Mouse (Mus musculus) megakaryocyte progenitor cell, adult 5-6 weeks (primary cell): ENCODE measurements around the gene Rtn2. TPM values are rescaled to one million over a fixed set of nuclear protein-coding genes. Genes with fewer than 3 reads are reported as not detected.

Experiments
- ATAC-seq: replicated peaks from 2 replicates; pipeline ENCODE4 v1.8.0; 2016; ENCODE audit warnings: mild to moderate bottlenecking, moderate TSS enrichment, inconsistent platforms; ENCODE audit not compliant: poor library complexity
- total RNA-seq, 2 experiments: library from RNA; stranded (forward) in 1 of 2; stranded (reverse) in 1 of 2; fragments of 157-497, 149-512 nt in 1 of 2; fragments of 200-1000 nt in 1 of 2; gene quantifications; 2 replicates each; pipeline versions ENCODE4 v1.2.3 to v1.2.4; 2015 to 2017

Rtn2 gene
- total RNA-seq, 2 experiments from 2014 or later, result not detected

GRCm38 (mm10) chr7:19300501-19301421, 18.3 kb downstream of the Rtn2 start:
- peak; percentile 67 for ATAC-seq

DNA sequence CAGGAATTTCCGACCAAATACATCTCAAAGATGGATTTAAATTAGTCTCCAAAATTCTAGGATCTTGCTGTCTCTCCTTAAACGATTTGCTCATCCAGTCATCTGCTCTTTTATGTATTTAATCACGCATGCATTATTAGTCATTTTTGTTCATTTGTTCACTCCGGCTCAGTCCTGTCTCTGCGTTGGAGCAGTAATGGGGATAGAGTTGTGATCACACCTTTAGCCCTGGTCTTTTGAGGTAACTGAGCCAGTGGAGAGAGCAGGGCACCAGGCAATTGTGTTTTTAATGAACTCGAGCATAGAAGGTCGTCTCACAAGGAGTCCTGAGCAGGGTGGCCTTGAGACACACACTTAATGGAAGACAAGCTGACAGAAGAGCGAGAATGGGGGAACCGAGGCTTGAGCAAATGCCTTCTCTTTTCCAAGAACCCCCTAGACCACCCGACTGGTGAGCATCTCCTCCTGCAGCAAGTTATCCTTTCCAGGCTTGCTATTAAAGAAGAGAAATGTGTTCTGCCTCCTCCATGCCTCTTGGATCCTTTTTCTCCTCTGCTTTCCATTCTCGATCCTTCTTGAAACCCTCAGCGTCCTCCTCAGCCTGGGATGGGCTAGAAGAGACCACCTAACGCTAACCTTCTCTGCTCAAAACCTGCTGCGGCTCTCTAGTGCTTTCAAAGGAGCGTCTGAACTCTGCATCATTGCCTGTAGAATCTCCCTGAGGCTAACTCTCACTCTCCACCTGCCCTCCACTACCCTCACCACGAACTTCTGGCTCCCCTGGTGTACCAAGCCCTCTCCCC, 19.2 kb downstream of the Rtn2 start:
- no peak for ATAC-seq

- no peak for ATAC-seq
These were observed 20.0 kb downstream of the Rtn2 start for GRCm38 (mm10) chr7:19302264-19303045.

DNA sequence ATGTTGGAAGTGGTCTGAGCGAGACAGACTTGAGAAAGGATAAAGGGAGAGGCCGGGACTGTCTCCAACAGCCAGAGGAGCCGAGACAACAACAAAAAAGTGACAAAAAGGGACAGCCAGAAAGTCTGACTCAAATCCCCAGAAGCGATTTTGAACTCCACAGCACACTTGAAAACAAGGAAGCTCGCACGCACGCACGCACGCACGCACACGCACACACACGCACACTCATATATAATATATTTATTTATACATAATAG, 20.6 kb downstream of the Rtn2 start:
- ATAC-seq, result no peak

GRCm38 (mm10) chr7:19303770-19304169, 21.3 kb downstream of the Rtn2 start:
- ATAC-seq, result peak; percentile 41

DNA sequence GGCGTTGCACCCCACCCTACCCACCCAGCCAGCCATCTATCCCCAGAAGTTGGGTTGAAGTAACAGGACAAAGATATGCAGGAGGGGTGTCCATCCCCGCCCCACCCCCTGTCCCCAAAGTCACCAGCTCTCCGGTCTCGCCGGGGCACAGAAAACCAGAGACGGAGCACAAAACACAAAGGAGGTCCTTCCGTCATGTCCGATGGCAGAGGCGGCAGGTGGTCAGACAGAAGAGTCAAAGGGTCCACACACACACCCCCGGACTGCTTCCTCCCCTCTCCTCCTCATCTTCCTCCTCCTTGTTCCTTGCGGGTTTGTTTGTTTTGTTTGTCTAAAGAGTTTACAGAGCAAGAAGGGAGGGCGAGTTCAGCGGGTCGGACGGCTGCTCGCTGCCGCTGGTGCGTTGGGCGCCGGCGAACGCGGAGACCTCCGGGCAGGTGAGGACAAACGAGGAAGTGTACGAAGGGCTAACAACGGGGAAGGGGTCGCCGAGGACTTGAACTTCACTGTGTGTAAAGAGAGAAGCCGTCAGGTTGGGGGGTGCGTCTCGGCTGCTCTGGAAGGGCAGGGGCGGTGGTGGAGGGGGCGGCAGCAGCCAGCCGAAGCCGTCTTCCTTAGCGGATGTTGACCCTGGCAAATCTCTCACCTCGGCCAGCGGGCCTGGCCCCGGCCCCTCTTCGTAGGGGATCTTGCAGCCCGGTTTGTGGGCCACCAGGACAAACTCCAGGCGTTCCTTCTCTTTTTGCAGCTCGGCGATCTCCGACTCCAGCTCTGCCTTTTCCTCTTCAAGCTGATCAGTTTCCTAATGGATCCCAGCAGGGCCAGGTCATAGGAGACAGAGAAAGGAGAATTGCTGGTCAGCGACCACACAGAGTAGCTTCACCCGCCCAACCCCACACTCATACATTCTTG, 22.3 kb downstream of the Rtn2 start:
- ATAC-seq, result no peak

- ATAC-seq, result no peak
These were observed 22.9 kb downstream of the Rtn2 start for GRCm38 (mm10) chr7:19305413-19305735.

DNA sequence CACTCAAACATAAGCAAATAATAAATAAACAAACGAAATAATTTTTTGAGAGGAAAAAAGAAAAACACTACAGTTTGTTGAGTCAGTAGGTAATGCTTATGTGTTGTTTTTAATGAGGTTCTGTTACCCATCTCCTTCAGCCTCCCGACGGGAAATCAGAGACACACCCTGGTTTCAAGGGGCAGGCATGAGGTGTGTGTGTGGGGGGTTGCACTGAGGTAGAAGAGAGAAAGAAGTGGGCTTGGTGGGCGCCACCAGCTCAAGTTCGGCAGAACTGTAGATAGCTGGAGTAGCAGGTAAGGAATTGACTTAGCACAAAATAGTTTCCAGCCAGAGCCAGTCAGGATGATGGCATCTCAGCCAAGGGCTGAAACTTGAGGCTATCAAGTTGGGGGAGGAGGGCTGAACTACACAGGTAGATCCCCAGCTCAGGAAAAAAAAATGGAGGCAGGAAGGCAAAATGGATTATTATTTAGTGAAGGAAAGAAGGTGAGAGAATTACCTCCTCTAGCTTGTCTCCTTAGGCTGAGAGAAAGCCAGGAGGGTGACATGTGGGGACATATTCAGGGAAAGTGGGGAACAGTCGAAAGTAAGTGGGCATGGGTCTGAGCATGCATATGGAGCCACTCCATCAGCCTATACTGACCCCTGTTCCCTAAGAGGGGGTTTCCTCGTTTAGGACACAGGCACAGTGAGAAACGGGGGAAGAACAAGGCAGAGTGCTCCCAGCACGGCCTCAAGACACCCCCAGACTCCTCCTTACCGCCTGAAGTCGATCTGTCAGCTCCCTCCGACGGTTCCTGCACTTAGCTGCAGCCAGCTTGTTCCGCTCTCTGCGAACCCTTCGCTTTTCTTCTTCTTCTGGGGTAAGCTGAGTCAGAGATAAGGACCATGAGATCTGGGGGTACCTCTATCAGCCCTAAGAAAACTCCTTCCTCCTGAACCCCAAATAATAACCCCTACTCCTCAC, 23.7 kb downstream of the Rtn2 start:
- ATAC-seq, result no peak

- ATAC-seq, result no peak
These were observed 24.7 kb downstream of the Rtn2 start for GRCm38 (mm10) chr7:19306819-19307738.

DNA sequence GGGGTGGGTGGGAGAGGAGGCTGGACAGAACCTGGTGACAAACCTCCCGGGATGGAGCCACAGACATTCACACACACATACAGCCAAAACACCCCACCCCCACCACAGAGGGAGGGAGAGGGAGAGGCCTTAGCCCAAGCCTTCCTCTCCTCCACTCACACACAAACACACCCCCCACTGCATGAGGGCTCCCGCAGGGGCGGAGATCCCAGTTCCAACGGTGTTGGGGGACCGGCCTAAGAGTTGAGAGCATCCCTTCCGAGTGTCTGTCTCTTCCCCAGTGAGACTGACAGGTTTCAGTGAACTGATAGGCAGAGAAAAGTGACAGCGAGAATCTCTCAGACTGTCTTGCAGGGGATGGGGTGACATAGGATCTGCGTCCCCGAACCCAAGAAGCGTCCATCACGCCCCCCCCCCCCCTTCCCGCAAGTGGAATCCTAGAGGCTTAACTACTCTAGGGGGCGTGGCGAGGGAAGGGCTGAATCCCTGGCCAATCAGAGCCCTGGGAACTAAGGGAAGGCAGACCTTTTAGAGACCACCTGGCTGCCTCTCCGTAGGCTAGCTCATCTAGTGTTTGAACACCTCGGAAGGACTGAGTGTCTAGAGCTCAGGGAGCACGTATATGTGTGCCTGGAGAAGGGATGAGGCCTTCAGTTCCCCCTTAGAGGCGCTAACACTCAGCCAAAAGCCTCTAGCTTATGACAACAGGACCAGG, 25.5 kb downstream of the Rtn2 start:
- peak; percentile 15 for ATAC-seq

GRCm38 (mm10) chr7:19308454-19309277, 26.2 kb downstream of the Rtn2 start:
- peak; percentile 77 for ATAC-seq

GRCm38 (mm10) chr7:19309278-19309883, 27.0 kb downstream of the Rtn2 start:
- ATAC-seq, result no peak

GRCm38 (mm10) chr7:19309884-19310641, 27.6 kb downstream of the Rtn2 start, which contains the start of gene Fosb:
Gene Fosb, minus strand, starts transcription at chr7:19310051.
- peak; percentile 66 for ATAC-seq

- ATAC-seq, result no peak
These were observed 29.6 kb downstream of the Rtn2 start for GRCm38 (mm10) chr7:19311991-19312390.

DNA sequence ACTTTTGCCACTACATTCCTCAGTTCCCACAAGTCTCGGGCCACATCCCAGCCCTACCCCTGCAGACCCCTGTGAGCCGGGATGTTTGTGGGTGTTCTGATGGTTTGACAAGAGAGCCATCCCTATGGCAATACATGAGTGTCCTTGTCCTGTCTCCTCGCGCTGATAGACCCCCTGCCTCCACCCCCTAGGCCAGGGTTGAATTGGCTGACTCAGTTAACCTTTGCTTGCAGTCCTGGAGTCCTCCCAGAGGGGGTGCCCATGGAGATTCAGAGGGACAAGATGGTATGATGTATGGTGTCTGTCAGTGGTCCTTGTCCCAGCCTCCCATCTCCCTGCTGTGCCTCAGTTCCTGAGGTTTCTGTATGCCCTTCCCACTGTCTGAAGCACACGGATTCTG, 31.6 kb downstream of the Rtn2 start:
- ATAC-seq, result no peak
